Mouse (Mus musculus): ENCODE measurements at regions not wholly inside any gene's neighbourhood (a gene's known extent, or its start where the extent isn't known, plus 50 kb on each side); places are given as distances from the start of the nearest gene placed in this dataset.

GRCm38 (mm10) chr6:31791547-31791946 is 227.8 kb upstream of the Podxl start:
- no peak overlapping the region for H3K4me3 ChIP-seq
- no peaks in the 10 kb centered on the region for H3K36me3 ChIP-seq (ENCODE audit: control insufficient read depth, insufficient read depth)
- no peaks in the 10 kb centered on the region for H3K79me2 ChIP-seq (ENCODE audit: control insufficient read depth, insufficient read depth)
- no peaks in the 10 kb centered on the region for H3K27me3 ChIP-seq (ENCODE audit: control insufficient read depth, insufficient read depth, insufficient read length)
- no peak overlapping the region for H3ac ChIP-seq (ENCODE audit: control insufficient read depth, insufficient read length)
- H3K4me2 ChIP-seq (ENCODE audit: low read depth): no peak overlapping the region
- TF ChIP-seq REST (IDR thresholded peaks at IDR 0.05; ENCODE audit: insufficient read depth, insufficient read length) (no peak), USF1 (IDR thresholded peaks at IDR 0.05; ENCODE audit: low read depth) (no peak), POLR2AphosphoS2 (IDR thresholded peaks at IDR 0.05; ENCODE audit: insufficient read length, low read depth) (no peak), CEBPB (IDR thresholded peaks at IDR 0.05; ENCODE audit: insufficient read depth, poor library complexity, severe bottlenecking) (no peak), MYOG (IDR thresholded peaks at IDR 0.05; ENCODE audit: control insufficient read depth in 1 of 3, insufficient read depth in 1 of 3, insufficient read length in 2 of 3, low read depth in 2 of 3) (no peak), POLR2A (IDR thresholded peaks at IDR 0.05; ENCODE audit: insufficient read length, low read depth) (no peak), SRF (IDR thresholded peaks at IDR 0.05; ENCODE audit: control insufficient read depth, insufficient read length, low read depth) (no peak), MYOD1 (IDR thresholded peaks at IDR 0.05; ENCODE audit: control insufficient read depth in 1 of 3, insufficient read length in 2 of 3, low read depth in 2 of 3) (no peak), TCF12 (IDR thresholded peaks at IDR 0.05; ENCODE audit: insufficient read depth, poor library complexity, severe bottlenecking) (no peak), E2F4 (IDR thresholded peaks at IDR 0.05; ENCODE audit: insufficient read depth) (no peak), MAX (IDR thresholded peaks at IDR 0.05; ENCODE audit: low read depth) (no peak), TCF3 (IDR thresholded peaks at IDR 0.05; ENCODE audit: insufficient read length, low read depth) (no peak)

- Histone ChIP-seq H3ac (ENCODE audit: control insufficient read depth, insufficient read length) (no peak overlapping the region), H3K4me2 (ENCODE audit: low read depth) (no peak overlapping the region), H3K27me3 (ENCODE audit: control insufficient read depth, insufficient read depth, insufficient read length) (no peaks in the 10 kb centered on the region), H3K79me2 (ENCODE audit: control insufficient read depth, insufficient read depth) (no peaks in the 10 kb centered on the region), H3K36me3 (ENCODE audit: control insufficient read depth, insufficient read depth) (no peaks in the 10 kb centered on the region), H3K4me3 (no peak overlapping the region)
- no peak for TF ChIP-seq MAX (IDR thresholded peaks at IDR 0.05; ENCODE audit: low read depth)
- TF ChIP-seq USF1 (IDR thresholded peaks at IDR 0.05; ENCODE audit: low read depth): no peak
- TF ChIP-seq TCF12 (IDR thresholded peaks at IDR 0.05; ENCODE audit: insufficient read depth, poor library complexity, severe bottlenecking): no peak
- TF ChIP-seq SRF (IDR thresholded peaks at IDR 0.05; ENCODE audit: control insufficient read depth, insufficient read length, low read depth): no peak
- no peak for TF ChIP-seq REST (IDR thresholded peaks at IDR 0.05; ENCODE audit: insufficient read depth, insufficient read length)
- no peak for TF ChIP-seq TCF3 (IDR thresholded peaks at IDR 0.05; ENCODE audit: insufficient read length, low read depth)
- no peak for TF ChIP-seq MYOG (IDR thresholded peaks at IDR 0.05; ENCODE audit: control insufficient read depth in 1 of 3, insufficient read depth in 1 of 3, insufficient read length in 2 of 3, low read depth in 2 of 3)
- no peak for TF ChIP-seq MYOD1 (IDR thresholded peaks at IDR 0.05; ENCODE audit: control insufficient read depth in 1 of 3, insufficient read length in 2 of 3, low read depth in 2 of 3)
- no peak for TF ChIP-seq E2F4 (IDR thresholded peaks at IDR 0.05; ENCODE audit: insufficient read depth)
- TF ChIP-seq CEBPB (IDR thresholded peaks at IDR 0.05; ENCODE audit: insufficient read depth, poor library complexity, severe bottlenecking): no peak
- TF ChIP-seq POLR2AphosphoS2 (IDR thresholded peaks at IDR 0.05; ENCODE audit: insufficient read length, low read depth): no peak
Measured at GRCm38 (mm10) chr6:31790906-31791305, 227.1 kb upstream of the Podxl start.

- Histone ChIP-seq H3K27me3 (ENCODE audit: control insufficient read depth, insufficient read depth, insufficient read length) (no peaks in the 10 kb centered on the region), H3K79me2 (ENCODE audit: control insufficient read depth, insufficient read depth) (no peaks in the 10 kb centered on the region), H3ac (ENCODE audit: control insufficient read depth, insufficient read length) (no peak overlapping the region), H3K4me2 (ENCODE audit: low read depth) (no peak overlapping the region), H3K36me3 (ENCODE audit: control insufficient read depth, insufficient read depth) (no peaks in the 10 kb centered on the region), H3K4me3 (no peak overlapping the region)
- no peak for TF ChIP-seq REST (IDR thresholded peaks at IDR 0.05; ENCODE audit: insufficient read depth, insufficient read length)
- TF ChIP-seq TCF3 (IDR thresholded peaks at IDR 0.05; ENCODE audit: insufficient read length, low read depth): no peak
- TF ChIP-seq SRF (IDR thresholded peaks at IDR 0.05; ENCODE audit: control insufficient read depth, insufficient read length, low read depth): no peak
- TF ChIP-seq MYOG (IDR thresholded peaks at IDR 0.05; ENCODE audit: control insufficient read depth in 1 of 3, insufficient read depth in 1 of 3, insufficient read length in 2 of 3, low read depth in 2 of 3): no peak
- no peak for TF ChIP-seq POLR2A (IDR thresholded peaks at IDR 0.05; ENCODE audit: insufficient read length, low read depth)
- no peak for TF ChIP-seq CEBPB (IDR thresholded peaks at IDR 0.05; ENCODE audit: insufficient read depth, poor library complexity, severe bottlenecking)
- no peak for TF ChIP-seq E2F4 (IDR thresholded peaks at IDR 0.05; ENCODE audit: insufficient read depth)
- TF ChIP-seq TCF12 (IDR thresholded peaks at IDR 0.05; ENCODE audit: insufficient read depth, poor library complexity, severe bottlenecking): no peak
- TF ChIP-seq MYOD1 (IDR thresholded peaks at IDR 0.05; ENCODE audit: control insufficient read depth in 1 of 3, insufficient read length in 2 of 3, low read depth in 2 of 3): no peak
- no peak for TF ChIP-seq MAX (IDR thresholded peaks at IDR 0.05; ENCODE audit: low read depth)
- no peak for TF ChIP-seq USF1 (IDR thresholded peaks at IDR 0.05; ENCODE audit: low read depth)
- TF ChIP-seq POLR2AphosphoS2 (IDR thresholded peaks at IDR 0.05; ENCODE audit: insufficient read length, low read depth): no peak
Measured at GRCm38 (mm10) chr6:31776841-31777240, 213.1 kb upstream of the Podxl start.

GRCm38 (mm10) chr6:31771916-31772315 is 208.1 kb upstream of the Podxl start:
- no peak for TF ChIP-seq POLR2AphosphoS2 (IDR thresholded peaks at IDR 0.05; ENCODE audit: insufficient read length, low read depth)
- TF ChIP-seq SRF (IDR thresholded peaks at IDR 0.05; ENCODE audit: control insufficient read depth, insufficient read length, low read depth): no peak
- H3K36me3 ChIP-seq (ENCODE audit: control insufficient read depth, insufficient read depth): no peaks in the 10 kb centered on the region

GRCm38 (mm10) chr6:31745589-31745988 is 181.8 kb upstream of the Podxl start:
- no peaks in the 10 kb centered on the region for H3K27me3 ChIP-seq (ENCODE audit: control insufficient read depth, insufficient read depth, insufficient read length)
- H3K4me2 ChIP-seq (ENCODE audit: low read depth): no peak overlapping the region
- no peak overlapping the region for H3K4me3 ChIP-seq
- no peaks in the 10 kb centered on the region for H3K36me3 ChIP-seq (ENCODE audit: control insufficient read depth, insufficient read depth)
- TF ChIP-seq POLR2A (IDR thresholded peaks at IDR 0.05; ENCODE audit: insufficient read length, low read depth) (no peak), MYOG (IDR thresholded peaks at IDR 0.05; ENCODE audit: control insufficient read depth in 1 of 3, insufficient read depth in 1 of 3, insufficient read length in 2 of 3, low read depth in 2 of 3) (no peak), POLR2AphosphoS2 (IDR thresholded peaks at IDR 0.05; ENCODE audit: insufficient read length, low read depth) (no peak), CEBPB (IDR thresholded peaks at IDR 0.05; ENCODE audit: insufficient read depth, poor library complexity, severe bottlenecking) (no peak), TCF3 (IDR thresholded peaks at IDR 0.05; ENCODE audit: insufficient read length, low read depth) (no peak), REST (IDR thresholded peaks at IDR 0.05; ENCODE audit: insufficient read depth, insufficient read length) (no peak), MYOD1 (IDR thresholded peaks at IDR 0.05; ENCODE audit: control insufficient read depth in 1 of 3, insufficient read length in 2 of 3, low read depth in 2 of 3) (no peak)
- H3K79me2 ChIP-seq (ENCODE audit: control insufficient read depth, insufficient read depth): no peaks in the 10 kb centered on the region
- H3ac ChIP-seq (ENCODE audit: control insufficient read depth, insufficient read length): no peak overlapping the region

More at GRCm38 (mm10) chr6:31771916-31772315, 208.1 kb upstream of the Podxl start:
- Histone ChIP-seq H3ac (ENCODE audit: control insufficient read depth, insufficient read length) (no peak overlapping the region), H3K79me2 (ENCODE audit: control insufficient read depth, insufficient read depth) (no peaks in the 10 kb centered on the region), H3K4me2 (ENCODE audit: low read depth) (no peak overlapping the region), H3K27me3 (ENCODE audit: control insufficient read depth, insufficient read depth, insufficient read length) (no peaks in the 10 kb centered on the region), H3K4me3 (no peak overlapping the region)

Measured in myocyte (in vitro differentiated cells).